Mouse (Mus musculus) adrenal gland, adult 8-10 months (tissue): ENCODE data around the gene Nedd4. TPM values are rescaled to one million over a fixed set of nuclear protein-coding genes. Genes with fewer than 3 reads are reported as not detected.

Experiments
- DNase-seq: peaks from one replicate; pipeline ENCODE4 v3.0.0; 2022
- total RNA-seq, 4 experiments: library from RNA; stranded (reverse); gene quantifications; 2 replicates each; pipeline ENCODE4 v1.2.4; 2022

Gene Nedd4
- total RNA-seq, 4 experiments from 2014 or later, result 380 to 518 (median 475) TPM

- DNase-seq, result no peak
These were observed 19.6 kb downstream of the Nedd4 start for GRCm38 (mm10) chr9:72681652-72682228.

DNA sequence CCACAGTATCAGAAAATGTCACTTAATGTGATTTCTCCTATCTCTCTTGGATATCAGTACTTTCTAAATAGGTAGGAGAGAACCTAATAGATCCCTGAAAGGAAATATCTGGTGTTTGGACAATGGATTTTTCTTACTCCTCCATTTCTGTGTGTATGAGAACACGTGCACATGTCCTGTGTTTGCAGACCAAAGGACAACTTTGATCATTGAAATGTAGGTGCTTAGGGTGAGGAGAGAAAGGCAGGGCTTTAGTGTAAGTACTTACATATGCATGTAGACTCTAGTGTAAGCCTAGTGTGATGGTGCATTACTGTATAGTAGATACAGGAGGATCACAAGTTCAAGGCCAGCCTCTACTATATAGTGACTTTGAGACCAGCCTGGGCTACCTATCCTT, 21.1 kb downstream of the Nedd4 start:
- DNase-seq, result no peak

- DNase-seq, result no peak
These were observed 23.1 kb downstream of the Nedd4 start for GRCm38 (mm10) chr9:72685231-72685630.

GRCm38 (mm10) chr9:72686506-72686905, 24.4 kb downstream of the Nedd4 start:
- no peak for DNase-seq

DNA sequence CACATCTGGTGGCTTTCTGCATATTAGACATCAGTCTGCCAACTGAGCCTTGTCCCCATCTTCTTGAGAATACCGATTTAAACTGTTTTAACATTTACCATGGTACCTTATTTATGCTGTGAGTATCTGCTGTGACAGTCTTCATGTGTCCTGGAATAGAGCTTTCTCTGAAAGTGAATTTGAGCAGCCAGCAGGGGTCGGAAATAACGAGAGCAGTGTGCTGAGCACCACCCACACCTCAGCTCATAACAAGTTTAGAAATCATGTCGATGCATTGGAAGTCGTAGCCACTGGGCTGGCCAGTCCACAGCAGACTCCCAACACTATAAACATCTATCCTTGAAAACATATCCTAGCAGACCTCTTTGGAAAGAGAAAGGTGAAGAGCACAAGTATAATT, 27.4 kb downstream of the Nedd4 start:
- DNase-seq, result no peak

- DNase-seq, result no peak
These were observed 28.7 kb downstream of the Nedd4 start for GRCm38 (mm10) chr9:72690811-72691210.

DNA sequence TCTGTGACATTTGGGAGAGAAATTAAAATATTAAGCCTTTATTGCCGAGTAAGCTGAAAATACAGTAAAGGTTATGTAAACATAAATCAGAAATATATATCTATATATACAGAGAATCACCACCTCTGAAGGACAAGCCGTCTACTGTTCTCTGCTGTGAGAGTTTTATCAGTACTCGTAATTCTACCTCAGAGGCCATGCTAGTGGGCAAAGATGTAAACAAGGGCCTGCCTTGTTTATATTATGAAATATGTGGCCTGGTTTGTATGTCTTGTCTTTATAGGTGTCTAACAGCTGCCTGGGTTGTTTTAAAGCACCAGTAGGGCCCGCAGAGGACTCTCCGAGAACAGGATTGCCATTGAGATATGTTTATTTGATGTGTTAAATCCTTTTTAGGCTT, 29.8 kb downstream of the Nedd4 start:
- DNase-seq, result no peak

GRCm38 (mm10) chr9:72693081-72693696, 31.0 kb downstream of the Nedd4 start:
- DNase-seq, result peak; percentile 41

DNA sequence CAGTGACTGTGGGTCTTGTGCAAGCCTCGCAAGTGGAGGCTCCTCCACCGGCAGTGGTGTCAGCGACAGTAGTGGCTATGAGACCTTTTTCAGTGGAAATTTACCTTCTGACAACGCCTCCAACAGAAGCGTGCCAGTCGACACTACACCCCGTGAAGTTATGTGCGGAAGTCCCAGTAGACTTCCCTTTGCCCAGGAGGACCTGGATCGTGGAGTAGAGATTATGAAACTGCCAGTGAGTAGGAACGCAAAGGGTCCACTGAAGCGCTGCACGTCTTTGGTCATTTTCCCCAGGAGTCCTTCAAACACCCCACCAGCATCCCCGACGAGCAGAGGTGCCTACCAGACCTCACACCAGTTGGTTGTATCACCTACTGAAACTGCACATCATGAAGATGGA, 31.7 kb downstream of the Nedd4 start:
- no peak for DNase-seq

DNA sequence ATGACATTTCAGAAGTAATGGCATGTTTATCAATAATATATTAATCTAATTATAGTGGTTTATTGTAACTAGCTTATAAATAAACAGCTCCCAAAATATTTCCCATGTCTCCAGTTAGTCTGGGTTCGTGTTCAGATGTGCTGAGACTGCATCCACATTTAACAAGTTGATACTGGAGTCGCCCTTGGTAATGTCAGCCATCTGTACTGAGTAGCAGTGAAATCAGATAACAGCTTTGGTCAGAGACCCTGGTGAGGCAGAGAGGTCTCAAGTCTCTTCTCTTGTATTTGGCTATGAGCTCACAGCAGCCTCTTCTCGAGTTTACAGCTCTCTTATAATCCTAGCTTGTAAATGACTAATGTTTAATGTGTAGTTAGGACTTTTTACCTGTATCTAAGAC, 34.4 kb downstream of the Nedd4 start:
- no peak for DNase-seq

GRCm38 (mm10) chr9:72697779-72698178, 35.6 kb downstream of the Nedd4 start:
- DNase-seq, result no peak

DNA sequence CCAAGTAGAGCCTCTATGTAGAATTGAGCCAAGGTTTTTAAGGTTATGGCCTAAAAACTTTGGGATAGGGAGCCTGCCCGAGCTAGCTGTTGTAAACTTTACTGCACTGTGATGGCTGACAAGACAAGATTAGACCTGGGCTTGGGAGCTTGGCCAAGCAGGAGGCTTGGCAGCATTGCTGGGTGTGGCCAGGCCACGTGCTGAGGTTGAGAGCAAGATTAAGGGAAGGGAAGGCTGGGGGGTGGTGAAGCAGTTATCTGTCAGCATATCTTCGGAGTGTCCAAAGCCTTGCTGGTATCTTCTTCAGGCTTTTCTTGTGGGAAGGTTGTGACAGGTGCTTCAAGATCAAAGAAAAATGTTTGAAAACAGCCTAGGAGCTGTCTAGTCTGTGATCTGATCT, 37.6 kb downstream of the Nedd4 start:
- DNase-seq, result peak; percentile 41

DNA sequence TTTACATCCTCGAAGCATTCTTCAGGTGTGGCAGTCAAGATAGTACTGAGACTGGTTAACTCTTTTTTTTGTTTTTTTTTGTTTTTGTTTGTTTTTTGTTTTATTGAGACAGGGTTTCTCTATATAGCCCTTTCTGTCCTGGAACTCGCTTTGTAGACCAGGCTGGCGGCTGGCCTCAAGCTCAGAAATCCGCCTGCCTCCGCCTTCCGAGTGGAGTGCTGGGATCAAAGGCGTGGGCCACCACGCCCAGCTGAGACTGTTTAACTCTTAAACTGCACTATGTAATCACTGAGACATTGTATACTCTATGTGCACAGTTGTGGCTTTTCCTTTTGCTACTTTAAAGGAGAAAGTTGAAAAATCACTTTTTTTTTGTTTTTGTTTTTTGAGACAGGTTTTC, 39.3 kb downstream of the Nedd4 start:
- no peak for DNase-seq

GRCm38 (mm10) chr9:72702075-72702474, 39.9 kb downstream of the Nedd4 start:
- DNase-seq, result peak; percentile 90

DNA sequence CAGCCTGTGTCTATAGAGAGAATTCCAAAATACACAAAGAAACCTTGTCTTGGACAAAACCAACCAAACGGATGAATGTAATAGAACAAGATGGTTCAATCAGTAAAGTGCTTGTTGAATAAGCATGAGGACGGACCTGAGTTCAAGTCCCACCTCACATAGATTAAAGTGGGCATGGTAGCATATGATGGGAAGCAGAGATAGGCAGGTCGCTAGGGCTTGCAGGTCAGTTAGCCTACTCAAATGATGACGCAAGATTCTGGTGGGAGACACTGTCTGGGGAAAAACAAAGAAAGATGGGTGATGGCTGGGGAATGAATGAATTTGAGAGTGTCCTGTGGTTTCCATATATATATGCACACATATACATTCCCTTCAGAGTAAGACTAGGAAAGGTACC, 41.0 kb downstream of the Nedd4 start:
- DNase-seq, result no peak

DNA sequence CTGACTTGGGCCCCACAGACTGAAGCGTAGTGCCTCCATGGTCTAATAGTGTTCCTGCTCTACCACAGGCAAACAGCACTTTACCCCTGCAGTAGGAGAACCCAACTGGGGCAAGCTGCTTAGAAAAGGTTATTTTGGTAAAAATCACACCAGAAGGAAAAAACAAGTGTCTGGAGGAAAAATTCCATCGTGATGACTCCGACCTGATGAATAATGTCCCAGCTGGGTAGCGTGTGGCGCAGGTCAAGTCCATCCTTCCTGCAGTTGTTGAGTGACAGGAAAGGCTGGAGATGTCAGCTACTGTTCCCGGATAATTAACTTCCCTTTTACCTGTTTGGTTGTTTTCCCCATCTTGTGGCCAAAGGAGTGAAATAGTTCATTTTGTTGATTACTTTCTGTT, 41.6 kb downstream of the Nedd4 start:
- DNase-seq, result peak; percentile 47

DNA sequence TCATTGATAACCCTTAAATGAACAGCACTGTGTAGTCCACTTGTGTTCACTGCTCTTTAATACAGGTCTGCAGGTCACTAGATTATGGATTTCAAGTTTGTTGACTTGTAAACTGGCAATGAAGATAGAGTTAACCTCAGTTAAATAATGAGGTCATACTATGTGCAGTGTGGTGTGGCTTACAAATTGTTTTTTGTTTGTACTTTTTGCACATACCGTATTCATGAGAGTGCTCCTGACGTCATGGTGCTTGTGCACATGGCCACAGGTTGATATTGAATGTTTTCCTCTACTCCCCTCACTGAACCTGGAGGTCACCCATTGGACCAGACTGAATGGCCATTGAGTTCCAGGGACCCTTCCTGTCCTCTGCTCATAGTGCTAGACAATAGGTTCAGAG, 43.1 kb downstream of the Nedd4 start:
- DNase-seq, result no peak

DNA sequence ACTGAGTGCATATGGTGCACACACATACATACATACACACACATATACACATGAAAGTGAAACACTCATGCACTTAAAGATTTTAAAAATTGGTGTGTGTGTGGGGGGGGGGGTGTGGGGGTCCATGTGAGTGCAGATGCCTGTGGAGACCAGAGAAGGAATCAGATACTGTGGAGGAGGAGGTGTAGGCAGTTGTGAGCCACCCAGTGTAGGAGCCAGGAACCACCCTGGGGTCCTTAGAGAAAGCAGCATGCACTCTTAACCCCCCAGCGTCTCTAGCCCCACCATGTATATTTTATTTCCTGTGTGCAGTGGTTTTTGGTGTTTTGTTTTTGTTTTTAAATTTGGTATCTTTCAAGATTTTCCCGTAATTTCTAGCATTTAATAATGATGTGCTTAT, 45.9 kb downstream of the Nedd4 start:
- DNase-seq, result no peak

GRCm38 (mm10) chr9:72708690-72709089, 46.5 kb downstream of the Nedd4 start:
- DNase-seq, result no peak

GRCm38 (mm10) chr9:72710060-72710459, 47.9 kb downstream of the Nedd4 start:
- no peak for DNase-seq

DNA sequence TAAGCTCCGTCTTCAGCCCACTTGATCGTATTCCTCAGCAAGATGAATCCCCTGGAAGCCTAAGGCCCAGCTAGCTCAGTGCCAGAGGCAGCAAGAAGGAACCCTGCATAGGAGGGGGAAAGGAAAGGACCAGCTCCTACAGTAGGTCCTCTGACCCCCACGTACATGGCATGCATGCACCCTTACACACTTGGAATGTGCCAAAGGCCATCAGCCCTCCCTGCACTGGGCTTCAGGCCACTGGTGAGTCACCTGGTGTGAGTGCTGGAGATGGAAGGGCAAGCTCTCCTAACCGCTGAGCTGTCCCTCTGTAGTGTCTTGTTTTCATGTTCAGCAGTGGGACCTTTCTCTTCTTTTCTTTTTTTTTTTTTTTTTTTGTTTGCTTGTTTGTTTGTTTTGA, 52.8 kb downstream of the Nedd4 start:
- DNase-seq, result peak; percentile 85

DNA sequence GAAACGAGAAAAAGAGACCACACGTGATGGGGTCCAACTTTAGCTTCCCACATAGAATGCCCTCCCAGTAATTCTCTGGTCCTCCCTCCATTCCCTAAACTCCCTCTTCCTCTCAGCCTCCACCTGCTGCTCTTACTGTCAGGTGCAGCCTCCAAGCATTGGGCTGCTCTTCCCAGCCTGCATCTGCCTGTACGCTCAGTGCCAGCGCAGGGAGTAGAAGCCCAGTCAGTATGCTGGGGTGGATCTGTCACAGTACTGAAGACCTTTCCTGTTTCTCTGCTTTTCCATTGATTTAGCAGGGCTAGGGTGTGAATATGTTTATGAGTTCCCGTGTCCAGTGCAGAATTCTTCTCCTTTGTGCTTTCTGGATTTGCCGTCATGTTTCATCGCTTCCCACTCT, 54.1 kb downstream of the Nedd4 start:
- no peak for DNase-seq

GRCm38 (mm10) chr9:72719143-72719542, 57.0 kb downstream of the Nedd4 start:
- no peak for DNase-seq

DNA sequence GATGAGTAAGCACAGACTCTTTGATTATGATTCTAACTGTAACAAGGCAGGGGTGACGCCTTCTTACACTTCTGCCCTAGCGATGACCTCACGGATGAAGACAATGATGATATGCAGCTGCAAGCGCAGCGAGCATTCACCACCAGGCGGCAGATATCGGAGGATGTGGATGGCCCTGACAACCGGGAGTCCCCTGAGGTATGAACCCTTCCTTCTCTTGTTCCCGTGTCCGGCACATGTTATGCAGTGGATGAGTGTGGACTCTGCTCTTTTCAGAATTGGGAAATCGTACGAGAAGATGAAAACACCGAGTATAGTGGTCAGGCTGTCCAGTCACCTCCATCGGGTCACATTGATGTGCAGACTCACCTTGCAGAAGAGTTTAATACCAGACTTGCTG, 59.1 kb downstream of the Nedd4 start:
- no peak for DNase-seq

DNA sequence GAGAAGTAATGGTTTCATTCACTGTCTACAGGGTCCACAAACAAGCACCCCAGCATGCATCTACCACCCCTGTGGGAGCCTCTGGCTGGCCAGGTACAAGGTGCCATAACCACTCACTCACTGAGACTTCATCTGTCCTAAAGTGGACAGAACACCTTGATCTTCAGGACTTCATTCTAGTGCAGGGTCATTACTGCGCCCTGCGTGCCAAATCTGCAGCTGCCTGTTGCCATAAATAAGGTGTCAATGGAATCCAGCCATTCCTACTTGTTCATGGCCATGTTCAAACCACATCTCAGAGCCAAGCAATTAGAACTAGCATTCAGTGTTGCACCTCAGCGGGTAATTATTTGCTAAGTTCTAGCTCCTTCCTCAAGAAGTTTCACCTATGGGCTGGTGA, 60.5 kb downstream of the Nedd4 start:
- no peak for DNase-seq
